Mouse (Mus musculus): ENCODE measurements around the gene Gm43517.

The Gm43517 gene

GRCm38 (mm10) chr12:49386081-49386805 is 1.3 kb downstream of the Gm43517 start:
- DNase-seq: no peak

GRCm38 (mm10) chr12:49387856-49388598 is 3.1 kb downstream of the Gm43517 start:
- no peak for DNase-seq

- no peak for DNase-seq
These were observed 4.7 kb downstream of the Gm43517 start for GRCm38 (mm10) chr12:49389666-49390065.

GRCm38 (mm10) chr12:49390257-49390656 is 5.3 kb downstream of the Gm43517 start:
- no peak for DNase-seq

GRCm38 (mm10) chr12:49390926-49391304 is 5.9 kb downstream of the Gm43517 start:
- DNase-seq: no peak

- no peak for DNase-seq
These were observed 6.5 kb downstream of the Gm43517 start for GRCm38 (mm10) chr12:49391305-49392040.

- no peak for DNase-seq
These were observed 7.0 kb downstream of the Gm43517 start for GRCm38 (mm10) chr12:49392041-49392390.

- DNase-seq: no peak
These were observed 7.9 kb downstream of the Gm43517 start for GRCm38 (mm10) chr12:49392876-49393275.

- no peak for DNase-seq
These were observed 8.7 kb downstream of the Gm43517 start for GRCm38 (mm10) chr12:49393639-49394038.

- no peak for DNase-seq
These were observed 9.2 kb downstream of the Gm43517 start for GRCm38 (mm10) chr12:49394181-49394580.

GRCm38 (mm10) chr12:49394836-49395235 is 9.9 kb downstream of the Gm43517 start:
- no peak for DNase-seq

- no peak for DNase-seq
These were observed 11.0 kb downstream of the Gm43517 start for GRCm38 (mm10) chr12:49395969-49396368.

- no peak for DNase-seq
These were observed 11.8 kb downstream of the Gm43517 start for GRCm38 (mm10) chr12:49396776-49397175.

- no peak for DNase-seq
These were observed 12.6 kb downstream of the Gm43517 start for GRCm38 (mm10) chr12:49397443-49398162.

- no peak for DNase-seq
These were observed 13.2 kb downstream of the Gm43517 start for GRCm38 (mm10) chr12:49398163-49398540.

- no peak for DNase-seq
These were observed 13.7 kb downstream of the Gm43517 start for GRCm38 (mm10) chr12:49398636-49399035.

- DNase-seq: no peak
These were observed 14.6 kb downstream of the Gm43517 start for GRCm38 (mm10) chr12:49399611-49400010.

GRCm38 (mm10) chr12:49400036-49400852 is 15.3 kb downstream of the Gm43517 start:
- no peak for DNase-seq

GRCm38 (mm10) chr12:49400853-49401118 is 15.8 kb downstream of the Gm43517 start:
- no peak for DNase-seq

- no peak for DNase-seq
These were observed 16.3 kb downstream of the Gm43517 start for GRCm38 (mm10) chr12:49401119-49401795.

GRCm38 (mm10) chr12:49401796-49402130 is 16.8 kb downstream of the Gm43517 start:
- DNase-seq: no peak

GRCm38 (mm10) chr12:49409833-49410232 is 24.9 kb downstream of the Gm43517 start:
- no peak for DNase-seq
